Mouse (Mus musculus) spleen, adult 2 months (tissue): ENCODE measurements around the gene Cdc7. TPM values are rescaled to one million over a fixed set of nuclear protein-coding genes. Genes with fewer than 3 reads are reported as not detected.
A peak's percentile ranks its signal among the peaks of the same experiment; 100 is the strongest.

Experiments used
- DNase-seq, 2 experiments: peaks; one replicate each; pipeline versions ENCODE4 v3.0.0 to v3.0.0-alpha.2; 2012 to 2021; ENCODE audit warnings: low spot score in 2 of 2, low read depth in 1 of 2
- H3K27ac ChIP-seq: fragments of 200-500 bp; 2 replicates; pipeline ENCODE4 v1.5.1; 2012; ENCODE audit warnings: low read length, inconsistent platforms; ENCODE audit not compliant: insufficient read depth
- H3K27me3 ChIP-seq: fragments of 200-500 bp; 2 replicates; pipeline ENCODE4 v1.6.1; 2012; ENCODE audit warnings: mild to moderate bottlenecking, moderate library complexity, low read length, inconsistent platforms; ENCODE audit not compliant: control insufficient read depth, insufficient read depth
- H3K36me3 ChIP-seq: fragments of 200-500 bp; 2 replicates; pipeline ENCODE4 v1.6.1; 2012; ENCODE audit warnings: mild to moderate bottlenecking, low read length, inconsistent platforms; ENCODE audit not compliant: control insufficient read depth, insufficient read depth
- H3K4me1 ChIP-seq: fragments of 200-500 bp; 2 replicates; pipeline ENCODE4 v1.6.1; 2011; ENCODE audit warnings: inconsistent platforms; ENCODE audit not compliant: control insufficient read depth, insufficient read depth, insufficient read length
- H3K4me3 ChIP-seq: fragments of 200-500 bp; 2 replicates; pipeline ENCODE4 v1.5.1; 2011; ENCODE audit warnings: mild to moderate bottlenecking, inconsistent platforms; ENCODE audit not compliant: insufficient read depth, insufficient read length; ENCODE audit errors: extremely low read depth
- CTCF ChIP-seq: fragments of 200-500 bp; IDR thresholded peaks from 2 replicates; pipeline ENCODE4 v1.5.1; 2011; ENCODE audit warnings: mild to moderate bottlenecking, inconsistent platforms; ENCODE audit not compliant: insufficient read depth, insufficient read length, insufficient replicate concordance; ENCODE audit errors: extremely low read depth
- POLR2A ChIP-seq: fragments of 200-500 bp; IDR thresholded peaks from 2 replicates; pipeline ENCODE4 v1.6.1; 2011; ENCODE audit warnings: low read depth, low read length, inconsistent platforms
- WGBS: fragments of 180-500 bp; shearing (Covaris S2); methylation state at CpG from one replicate; pipeline ENCODE4 v1.1.7; 2018; 5-methylcytosine and 5-hydroxymethylcytosine counted together
- polyA plus RNA-seq: library from polyadenylated mRNA; depleted of rRNA; stranded (reverse); fragments of >200 nt; gene quantifications from 2 replicates; pipeline ENCODE4 v1.2.3, GENCODE M21; 2012

Gene Cdc7
- polyA plus RNA-seq, 1 experiment: 6.9 TPM

- 12% methylated on average over 10 of the region's 10 CpGs for WGBS
- peak overlapping the region; percentile 19 for H3K27ac ChIP-seq
- peaks cover 11% of the 10 kb centered on the region; the same call in 1 of the 2 replicates for H3K4me1 ChIP-seq
- no peaks in the 10 kb centered on the region for H3K27me3 ChIP-seq
- DNase-seq: peak in 1 of 2 experiments; percentile 8
- no peaks in the 10 kb centered on the region for H3K36me3 ChIP-seq
- TF ChIP-seq CTCF (no peak), POLR2A (no peak)
- H3K4me3 ChIP-seq: peak overlapping the region; percentile 11; the same call in 1 of the 2 replicates
These were observed 51.4 kb downstream of the Cdc7 start for GRCm38 (mm10) chr5:107015422-107016081.

GRCm38 (mm10) chr5:107016538-107016937 lies 52.4 kb downstream of the Cdc7 start:
- H3K36me3 ChIP-seq: no peaks in the 10 kb centered on the region
- TF ChIP-seq POLR2A (no peak), CTCF (no peak)
- no peak overlapping the region for H3K4me3 ChIP-seq
- WGBS: 41% methylated on average over 4 of the region's 4 CpGs
- DNase-seq: no peak
- no peak overlapping the region for H3K27ac ChIP-seq
- no peaks in the 10 kb centered on the region for H3K27me3 ChIP-seq
- peaks cover 6% of the 10 kb centered on the region; the same call in 1 of the 2 replicates for H3K4me1 ChIP-seq

DNA sequence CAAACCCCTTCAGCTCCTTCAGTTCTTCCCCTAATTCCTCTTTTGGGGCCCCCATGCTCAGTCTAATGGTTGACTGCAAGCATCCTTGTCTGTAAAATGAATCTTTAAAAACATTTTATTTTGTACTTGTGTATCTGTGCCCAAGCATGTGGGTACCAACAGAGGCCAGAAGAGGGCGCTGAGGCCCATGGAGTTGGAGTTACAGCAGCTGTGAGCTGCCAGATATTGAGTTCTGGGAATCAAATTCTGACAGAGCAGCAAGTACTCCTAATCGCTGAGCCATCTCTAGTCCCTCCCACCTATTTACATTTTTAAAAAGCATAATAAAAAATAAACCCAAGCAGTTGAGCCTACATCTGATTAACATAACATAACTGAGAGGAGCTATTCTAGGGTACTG lies 53.4 kb downstream of the Cdc7 start:
- WGBS: 80% methylated on average over 2 of the region's 2 CpGs
- no peak overlapping the region for H3K27ac ChIP-seq
- DNase-seq: no peak
- H3K27me3 ChIP-seq: no peaks in the 10 kb centered on the region
- no peak for TF ChIP-seq POLR2A
- TF ChIP-seq CTCF: no peak
- H3K36me3 ChIP-seq: no peaks in the 10 kb centered on the region
- H3K4me3 ChIP-seq: no peak overlapping the region
- H3K4me1 ChIP-seq: peaks cover 6% of the 10 kb centered on the region; the same call in 1 of the 2 replicates

GRCm38 (mm10) chr5:107019057-107019456 lies 54.9 kb downstream of the Cdc7 start:
- peaks cover 6% of the 10 kb centered on the region; the same call in 1 of the 2 replicates for H3K4me1 ChIP-seq
- no peak overlapping the region for H3K27ac ChIP-seq
- no peak overlapping the region for H3K4me3 ChIP-seq
- TF ChIP-seq CTCF (no peak), POLR2A (no peak)
- H3K36me3 ChIP-seq: no peaks in the 10 kb centered on the region
- 91% methylated on average over 5 of the region's 5 CpGs for WGBS
- H3K27me3 ChIP-seq: no peaks in the 10 kb centered on the region
- DNase-seq: no peak

DNA sequence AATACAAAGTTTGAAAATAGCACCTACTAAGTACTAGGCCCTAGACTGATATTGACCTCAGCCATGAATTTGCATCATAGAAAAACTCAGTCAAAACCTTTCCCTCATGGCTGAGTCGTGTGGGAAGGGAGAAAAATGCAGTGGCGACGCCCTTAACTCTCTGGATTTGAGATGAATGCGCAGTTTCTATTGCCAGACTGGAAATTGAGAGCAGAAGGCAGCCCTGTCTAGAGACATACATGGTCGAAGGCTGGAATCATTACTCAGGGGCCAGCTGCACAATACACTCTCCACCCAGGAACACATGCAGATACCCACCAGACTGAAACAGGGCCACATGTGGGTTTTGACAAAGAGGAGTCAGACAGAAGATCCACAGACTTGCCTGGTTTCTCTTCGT lies 55.8 kb downstream of the Cdc7 start:
- TF ChIP-seq POLR2A (no peak), CTCF (no peak)
- Histone ChIP-seq H3K27ac (no peak overlapping the region), H3K4me1 (peaks cover 6% of the 10 kb centered on the region; the same call in 1 of the 2 replicates), H3K36me3 (no peaks in the 10 kb centered on the region), H3K4me3 (no peak overlapping the region), H3K27me3 (no peaks in the 10 kb centered on the region)
- 82% methylated on average over 6 of the region's 6 CpGs for WGBS
- no peak for DNase-seq

DNA sequence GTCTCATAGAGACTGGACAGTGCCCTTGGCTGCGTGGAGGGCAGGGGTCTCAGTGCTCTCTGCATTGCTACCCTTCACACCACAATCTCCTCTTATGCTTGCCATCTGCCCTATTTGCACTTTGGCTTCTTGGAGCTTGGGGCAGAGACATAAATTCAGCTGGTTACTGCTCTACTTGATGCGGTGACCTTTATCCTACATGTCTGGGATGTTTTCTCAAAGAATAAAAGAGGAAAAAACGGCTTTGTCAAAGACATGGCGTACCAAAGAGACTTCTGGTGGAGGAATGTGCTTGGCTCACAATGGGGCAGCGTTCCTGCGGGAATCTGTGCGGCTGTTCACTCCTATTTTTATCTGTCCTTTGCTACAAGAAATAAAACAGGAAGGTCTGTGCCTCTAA lies 56.2 kb downstream of the Cdc7 start:
- WGBS: 87% methylated on average over 7 of the region's 7 CpGs
- Histone ChIP-seq H3K27me3 (no peaks in the 10 kb centered on the region), H3K36me3 (no peaks in the 10 kb centered on the region), H3K27ac (no peak overlapping the region), H3K4me1 (peaks cover 5% of the 10 kb centered on the region; the same call in 1 of the 2 replicates), H3K4me3 (no peak overlapping the region)
- TF ChIP-seq CTCF (no peak), POLR2A (no peak)
- no peak for DNase-seq

- no peak for TF ChIP-seq CTCF
- no peak for TF ChIP-seq POLR2A
- Histone ChIP-seq H3K27ac (no peak overlapping the region), H3K27me3 (no peaks in the 10 kb centered on the region), H3K4me1 (no peaks in the 10 kb centered on the region), H3K36me3 (no peaks in the 10 kb centered on the region), H3K4me3 (no peak overlapping the region)
- DNase-seq: no peak
- WGBS: 88% methylated on average over 14 of the region's 14 CpGs
These were observed 57.4 kb downstream of the Cdc7 start for GRCm38 (mm10) chr5:107021291-107022063.
